Mouse (Mus musculus) hindbrain, embryonic 14.5 days (tissue): ENCODE data around the gene Tmem253. TPM values are rescaled to one million over a fixed set of nuclear protein-coding genes. Genes with fewer than 3 reads are reported as not detected.

Experiments
- ATAC-seq: fragments of 200-750 bp; cut with Nextera tagmentation; 2 replicates; pipeline ENCODE4 v1.8.0; 2017; ENCODE audit warnings: moderate number of reproducible peaks, mild to moderate bottlenecking, moderate TSS enrichment, moderate library complexity; ENCODE audit not compliant: low FRiP score
- DNase-seq: peaks from one replicate; pipeline ENCODE4 v3.0.0-alpha.2; 2015; ENCODE audit warnings: low spot score
- H3K27ac ChIP-seq: fragments of 300-500 bp; sonication (generic); 2 replicates; pipeline ENCODE4 v1.5.1; 2014; ENCODE audit warnings: mild to moderate bottlenecking, moderate library complexity
- H3K27me3 ChIP-seq: fragments of 300-500 bp; sonication (generic); 2 replicates; pipeline ENCODE4 v1.6.1; 2014; ENCODE audit warnings: mild to moderate bottlenecking, low read length, mixed read lengths; ENCODE audit not compliant: control insufficient read depth, insufficient read depth
- H3K36me3 ChIP-seq: fragments of 300-500 bp; sonication (generic); replicated peaks from 2 replicates; pipeline ENCODE4 v1.6.1; 2014; ENCODE audit not compliant: control insufficient read depth, insufficient read depth
- H3K4me1 ChIP-seq: fragments of 300-500 bp; sonication (generic); replicated peaks from 2 replicates; pipeline ENCODE4 v1.6.1; 2014; ENCODE audit warnings: antibody characterized with exemption, low read length, mixed read lengths; ENCODE audit not compliant: control insufficient read depth, insufficient read depth
- H3K4me2 ChIP-seq: fragments of 300-500 bp; sonication (generic); replicated peaks from 2 replicates; pipeline ENCODE4 v1.6.1; 2014; ENCODE audit warnings: mild to moderate bottlenecking, moderate library complexity
- H3K4me3 ChIP-seq: fragments of 300-500 bp; sonication (generic); replicated peaks from 2 replicates; pipeline ENCODE4 v1.5.1; 2014; ENCODE audit warnings: mild to moderate bottlenecking, low read length
- H3K9ac ChIP-seq: fragments of 300-500 bp; sonication (generic); 2 replicates; pipeline ENCODE4 v1.6.1; 2014
- H3K9me3 ChIP-seq: fragments of 300-500 bp; sonication (generic); 2 replicates; pipeline ENCODE4 v1.6.1; 2016; ENCODE audit warnings: low read length; ENCODE audit not compliant: control insufficient read depth
- WGBS: fragments of 180-500 bp; shearing (Covaris S2); extraction: QIAGEN DNeasy Blood & Tissue Kit; methylation state at CpG from one replicate; pipeline ENCODE4 v1.1.7; 2014; 5-methylcytosine and 5-hydroxymethylcytosine counted together
- polyA plus RNA-seq: library from polyadenylated mRNA; unstranded; fragments of >200 nt; fragmentation: Nextera tagmentation; extraction: Ambion mirVana; gene quantifications from 2 replicates; pipeline ENCODE4 v1.2.1, GENCODE M21; 2014

Gene Tmem253
- polyA plus RNA-seq, 1 experiment from 2014 or later = 0.37 TPM

DNA sequence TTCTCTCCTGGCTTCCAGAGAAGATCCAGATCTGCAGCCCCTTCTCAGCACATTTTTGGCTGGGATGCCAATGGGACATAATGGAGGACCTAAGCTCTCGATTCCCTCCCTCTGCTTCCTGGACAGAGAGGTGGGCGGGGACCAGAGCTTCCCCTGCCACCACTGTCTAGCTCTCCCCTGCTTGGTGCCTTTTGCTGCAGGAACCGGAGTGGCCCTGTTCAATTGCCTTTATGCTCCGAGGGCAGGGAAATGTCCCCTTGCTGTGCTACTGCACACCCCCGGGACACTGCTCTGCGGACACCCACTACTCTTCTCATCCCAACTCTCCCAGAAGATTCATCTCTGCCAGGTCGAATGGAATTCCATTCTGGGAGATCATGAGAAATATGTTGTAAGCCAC is 10.3 kb upstream of the Tmem253 start:
- DNase-seq (no peak), ATAC-seq (no peak)
- H3K9ac ChIP-seq = peak overlapping the region; percentile 22; the same call in 1 of the 2 replicates
- H3K27me3 ChIP-seq = no peaks in the 10 kb centered on the region
- H3K36me3 ChIP-seq = peaks cover 75% of the 10 kb centered on the region
- H3K4me2 ChIP-seq = no peak overlapping the region
- WGBS = 58% methylated on average over 7 of the region's 7 CpGs
- peaks cover 41% of the 10 kb centered on the region for H3K4me1 ChIP-seq
- no peak overlapping the region for H3K4me3 ChIP-seq
- peak overlapping the region; percentile 73 for H3K27ac ChIP-seq
- H3K9me3 ChIP-seq = no peaks in the 10 kb centered on the region

DNA sequence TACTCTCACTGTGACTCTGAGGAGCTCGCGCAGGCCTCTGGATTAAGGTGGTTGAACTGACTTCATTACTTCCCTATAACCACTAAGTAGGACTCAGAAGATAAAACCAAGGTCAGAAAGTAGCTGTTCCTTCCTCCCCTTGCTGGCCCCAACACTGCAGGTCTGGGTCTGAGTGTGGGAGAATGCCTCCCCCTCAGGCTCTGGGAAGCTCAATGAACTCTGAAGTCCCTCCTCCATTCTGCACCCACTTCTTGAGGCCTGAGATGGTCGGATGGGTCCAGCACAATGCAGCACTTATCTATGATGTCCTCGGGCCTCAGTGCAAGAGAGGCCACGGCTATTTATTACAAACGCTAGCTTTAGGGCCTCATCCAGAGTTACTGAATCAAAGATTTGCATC is 9.8 kb upstream of the Tmem253 start:
- H3K9ac ChIP-seq = no peak overlapping the region
- WGBS = 83% methylated on average over 6 of the region's 6 CpGs
- no peaks in the 10 kb centered on the region for H3K9me3 ChIP-seq
- no peak for DNase-seq
- H3K27me3 ChIP-seq = no peaks in the 10 kb centered on the region
- no peak overlapping the region for H3K27ac ChIP-seq
- no peak overlapping the region for H3K4me3 ChIP-seq
- H3K4me1 ChIP-seq = peaks cover 45% of the 10 kb centered on the region
- no peak overlapping the region for H3K4me2 ChIP-seq
- ATAC-seq = no peak
- H3K36me3 ChIP-seq = peaks cover 71% of the 10 kb centered on the region

DNA sequence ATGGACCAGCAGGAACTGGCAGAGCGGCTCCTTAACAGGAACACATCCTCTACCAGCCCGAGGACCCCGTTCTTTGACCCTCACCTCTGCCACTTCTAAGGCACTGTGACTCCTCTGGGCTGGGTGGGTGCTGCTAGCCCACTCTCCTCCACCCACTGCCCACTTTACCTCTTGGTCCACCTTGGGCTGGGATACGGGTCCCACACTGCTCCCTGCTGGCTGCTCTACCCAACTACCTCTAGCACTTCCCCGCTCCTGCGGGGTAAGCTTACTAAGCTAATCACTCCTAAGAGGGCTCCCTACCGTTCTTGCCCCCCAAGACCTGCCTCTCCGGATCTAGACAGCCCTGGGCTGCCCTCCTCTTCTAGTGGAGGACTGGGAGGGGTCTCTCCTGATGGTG is 9.2 kb upstream of the Tmem253 start:
- H3K9me3 ChIP-seq = no peaks in the 10 kb centered on the region
- DNase-seq (no peak), ATAC-seq (no peak)
- H3K4me3 ChIP-seq = no peak overlapping the region
- 82% methylated on average over 8 of the region's 8 CpGs for WGBS
- peaks cover 65% of the 10 kb centered on the region for H3K36me3 ChIP-seq
- H3K4me1 ChIP-seq = peaks cover 51% of the 10 kb centered on the region
- H3K27me3 ChIP-seq = no peaks in the 10 kb centered on the region
- H3K27ac ChIP-seq = no peak overlapping the region
- H3K4me2 ChIP-seq = no peak overlapping the region
- no peak overlapping the region for H3K9ac ChIP-seq

DNA sequence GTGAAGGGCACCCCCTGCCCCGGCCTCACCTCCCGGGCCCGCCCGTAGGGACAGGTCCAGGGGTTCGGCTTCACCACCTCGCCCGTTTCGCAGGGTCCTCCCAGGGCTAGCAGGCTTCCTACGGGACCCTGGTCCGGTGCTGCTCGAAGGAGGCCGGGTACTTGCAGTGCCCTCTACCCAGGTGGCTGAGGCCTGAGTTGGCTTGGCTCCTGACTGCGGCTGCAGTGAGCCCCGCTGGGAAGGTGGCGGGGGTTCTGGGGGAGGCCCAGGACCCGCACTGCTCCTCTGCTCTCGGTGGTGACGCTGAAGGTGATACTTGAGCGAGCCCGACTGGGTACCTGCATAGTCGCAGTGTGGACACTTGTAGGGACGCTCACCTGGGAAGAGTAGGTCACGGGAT is 8.7 kb upstream of the Tmem253 start:
- no peak overlapping the region for H3K4me3 ChIP-seq
- H3K9me3 ChIP-seq = no peaks in the 10 kb centered on the region
- no peaks in the 10 kb centered on the region for H3K27me3 ChIP-seq
- ATAC-seq = no peak
- no peak overlapping the region for H3K27ac ChIP-seq
- H3K9ac ChIP-seq = no peak overlapping the region
- H3K36me3 ChIP-seq = peaks cover 63% of the 10 kb centered on the region
- no peak for DNase-seq
- H3K4me1 ChIP-seq = peaks cover 57% of the 10 kb centered on the region
- WGBS = 95% methylated on average over 23 of the region's 23 CpGs
- H3K4me2 ChIP-seq = no peak overlapping the region

DNA sequence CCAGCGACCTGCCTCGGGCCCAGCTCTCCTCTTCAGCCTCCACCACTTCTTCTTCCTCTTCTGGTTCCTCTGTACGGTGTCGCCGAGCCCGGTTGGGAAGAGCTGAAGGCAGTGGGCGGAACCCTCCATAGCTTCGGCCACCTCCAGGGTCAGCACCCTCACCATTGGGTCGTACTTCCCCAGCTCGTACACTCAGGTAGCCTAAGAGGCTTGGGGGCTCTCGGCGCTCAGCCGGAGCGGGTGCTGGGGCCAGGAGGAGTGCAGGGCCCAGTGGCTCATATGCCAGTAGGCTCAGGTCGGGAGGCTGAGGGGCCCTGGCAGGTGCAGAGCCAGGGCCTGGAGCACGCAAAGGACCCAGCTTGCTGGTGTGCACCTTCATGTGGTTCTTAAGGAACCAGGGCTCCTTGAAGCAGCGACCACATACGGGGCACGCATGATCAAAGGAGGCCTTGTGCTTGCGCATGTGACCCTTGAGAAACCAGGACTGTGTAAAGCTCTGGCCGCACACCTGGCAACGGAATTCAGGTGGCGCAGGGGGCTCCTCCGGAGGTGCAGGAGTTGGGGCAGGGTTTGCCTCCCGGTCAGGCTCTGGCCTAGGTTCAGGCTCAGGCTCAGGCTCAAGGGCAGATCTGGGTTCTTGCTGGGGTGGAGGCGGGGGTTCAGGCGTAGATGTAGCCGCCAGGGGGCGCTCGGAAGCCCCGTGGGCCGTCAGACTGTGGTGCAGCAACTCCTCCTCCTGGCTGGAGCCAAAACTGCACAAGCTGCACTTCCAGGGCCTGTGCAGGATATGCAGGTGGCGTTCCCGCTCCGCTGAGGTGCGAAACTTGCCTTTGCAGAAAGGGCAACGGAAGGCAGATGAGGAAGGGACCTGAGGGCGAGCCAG is 6.9 kb upstream of the Tmem253 start:
- peak overlapping the region; percentile 17; the same call in 1 of the 2 replicates for H3K4me3 ChIP-seq

DNA sequence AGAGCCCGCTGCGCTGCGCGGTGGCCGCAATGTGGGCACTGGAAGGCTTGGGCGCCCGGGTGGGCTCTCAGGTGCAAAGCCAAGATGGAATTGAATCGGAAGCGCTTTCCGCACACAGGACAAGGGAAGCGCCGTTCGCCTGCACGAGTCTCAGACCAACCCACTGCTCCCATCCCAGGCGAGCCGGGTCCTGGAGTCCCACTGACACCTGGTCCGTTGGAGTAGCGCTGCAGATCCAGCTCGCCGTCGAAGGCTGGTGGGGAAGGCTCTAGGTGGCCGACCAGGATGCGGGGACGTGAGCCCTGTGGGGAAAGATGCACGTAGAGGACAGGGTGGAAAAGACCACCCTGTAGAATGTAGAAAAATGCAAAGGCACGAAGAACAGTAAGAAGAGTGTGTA is 6.1 kb upstream of the Tmem253 start:
- WGBS = 30% methylated on average over 26 of the region's 26 CpGs
- no peak for ATAC-seq
- Histone ChIP-seq H3K27ac (peak overlapping the region; percentile 51), H3K36me3 (peaks cover 46% of the 10 kb centered on the region), H3K9me3 (no peaks in the 10 kb centered on the region), H3K9ac (peak overlapping the region; percentile 57; the same call in 1 of the 2 replicates), H3K4me2 (peak overlapping the region; percentile 56), H3K4me1 (peaks cover 64% of the 10 kb centered on the region), H3K4me3 (peak overlapping the region; percentile 18), H3K27me3 (no peaks in the 10 kb centered on the region)
- DNase-seq = no peak

More for the DNA sequence above, 6.9 kb upstream of the Tmem253 start:
- peak; percentile 32 for ATAC-seq
- H3K36me3 ChIP-seq = peaks cover 46% of the 10 kb centered on the region
- H3K27ac ChIP-seq = peak overlapping the region; percentile 51
- no peaks in the 10 kb centered on the region for H3K9me3 ChIP-seq
- WGBS = 53% methylated on average over 38 of the region's 38 CpGs
- H3K4me1 ChIP-seq = peaks cover 68% of the 10 kb centered on the region
- no peaks in the 10 kb centered on the region for H3K27me3 ChIP-seq
- DNase-seq = peak; percentile 90
- H3K9ac ChIP-seq = peak overlapping the region; percentile 57; the same call in 1 of the 2 replicates
- peak overlapping the region; percentile 56 for H3K4me2 ChIP-seq

DNA sequence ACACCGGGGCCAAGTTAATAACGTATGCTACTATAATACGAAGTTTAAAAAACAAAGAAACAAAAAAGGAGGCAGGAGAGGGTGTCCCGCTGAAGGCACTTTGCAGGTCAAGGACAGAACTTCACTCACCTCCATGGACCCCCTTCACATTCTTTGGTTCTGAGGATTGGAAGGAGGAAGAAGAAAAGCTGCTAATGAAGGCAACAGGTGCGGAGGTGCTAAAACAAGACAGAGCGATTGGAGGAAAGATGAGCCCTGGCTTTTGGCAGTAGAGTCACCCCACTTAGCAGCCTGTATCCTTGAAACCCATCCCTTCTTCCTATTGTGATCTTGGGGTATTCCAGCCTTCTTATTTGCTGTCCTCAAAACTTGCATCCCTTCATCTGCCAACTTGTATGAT is 5.6 kb upstream of the Tmem253 start:
- ATAC-seq (no peak), DNase-seq (no peak)
- peak overlapping the region; percentile 97 for H3K27ac ChIP-seq
- 43% methylated on average over 6 of the region's 6 CpGs for WGBS
- H3K4me1 ChIP-seq = peaks cover 60% of the 10 kb centered on the region
- H3K27me3 ChIP-seq = no peaks in the 10 kb centered on the region
- peaks cover 42% of the 10 kb centered on the region for H3K36me3 ChIP-seq
- peak overlapping the region; percentile 18 for H3K4me3 ChIP-seq
- H3K9me3 ChIP-seq = no peaks in the 10 kb centered on the region
- peak overlapping the region; percentile 56 for H3K4me2 ChIP-seq
- peak overlapping the region; percentile 57 for H3K9ac ChIP-seq

DNA sequence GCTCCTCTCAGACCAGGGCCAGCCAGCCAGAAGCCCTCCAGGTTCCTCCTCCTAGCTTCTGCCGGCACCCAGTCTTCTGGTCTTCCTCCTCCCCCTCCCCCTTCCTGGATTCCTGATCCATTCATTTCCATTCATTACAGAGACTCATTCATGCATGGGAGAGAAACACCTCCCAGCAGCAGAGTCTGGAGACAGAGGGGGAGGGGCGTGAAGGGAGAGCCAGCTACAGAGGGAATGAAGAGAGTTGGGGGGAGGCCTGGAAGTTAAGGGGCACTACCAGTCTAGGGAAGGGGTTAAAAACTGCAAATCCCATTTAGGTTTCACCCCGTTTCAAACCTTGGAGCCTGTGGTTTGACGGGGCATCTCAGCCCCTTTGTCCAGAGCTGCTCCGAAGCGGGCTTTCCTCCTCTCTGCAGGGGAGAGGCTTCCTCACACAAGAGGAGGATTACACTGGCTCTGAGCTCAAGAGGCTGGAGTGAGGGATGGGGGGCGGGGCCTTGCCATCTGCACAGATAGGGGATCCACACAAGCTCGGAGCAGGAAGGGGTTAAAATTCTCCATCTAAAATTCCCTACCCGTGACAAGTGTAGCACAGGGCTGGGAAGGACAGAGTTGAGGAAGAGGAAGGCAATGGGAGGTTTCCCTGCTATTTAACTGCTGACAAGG is 4.9 kb upstream of the Tmem253 start:
- H3K27me3 ChIP-seq = no peaks in the 10 kb centered on the region
- H3K9ac ChIP-seq = peak overlapping the region; percentile 57
- peaks cover 59% of the 10 kb centered on the region for H3K4me1 ChIP-seq
- peak overlapping the region; percentile 56 for H3K4me2 ChIP-seq
- WGBS = under 1% methylated on average over 9 of the region's 9 CpGs
- ATAC-seq (peak; percentile 70), DNase-seq (peak; percentile 84)
- peaks cover 35% of the 10 kb centered on the region for H3K36me3 ChIP-seq
- H3K4me3 ChIP-seq = peak overlapping the region; percentile 18
- peak overlapping the region; percentile 97 for H3K27ac ChIP-seq
- no peaks in the 10 kb centered on the region for H3K9me3 ChIP-seq

DNA sequence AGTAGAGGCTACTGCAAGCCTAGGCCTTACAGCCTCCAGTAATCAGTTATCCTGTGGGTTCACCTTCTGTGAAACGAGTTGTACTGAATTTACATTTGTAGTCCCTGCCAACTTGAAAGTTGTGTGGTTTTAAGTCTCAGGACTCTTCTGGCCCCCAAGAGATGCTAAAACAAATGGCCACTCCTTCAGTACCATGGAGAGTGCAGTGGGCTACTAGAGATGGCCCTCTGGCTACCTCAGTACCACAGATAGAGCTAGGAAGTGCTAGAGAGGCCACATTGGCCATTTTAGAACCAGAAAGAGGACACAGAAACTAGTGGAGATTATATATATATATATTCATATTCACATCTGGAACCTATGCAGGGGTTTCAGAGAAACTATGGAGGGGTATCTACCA is 3.8 kb upstream of the Tmem253 start:
- Histone ChIP-seq H3K27me3 (no peaks in the 10 kb centered on the region), H3K9ac (0 out of 2 replicates have a peak overlapping the region, but pooled peaks have one; percentile 85), H3K4me3 (peak overlapping the region; percentile 66; the same call in 1 of the 2 replicates), H3K27ac (peak overlapping the region; percentile 97), H3K36me3 (peaks cover 24% of the 10 kb centered on the region), H3K4me2 (peak overlapping the region; percentile 56), H3K9me3 (no peaks in the 10 kb centered on the region), H3K4me1 (peaks cover 70% of the 10 kb centered on the region)
- no peak for DNase-seq
- ATAC-seq = no peak
- 21% methylated on average over 1 of the region's 1 CpGs for WGBS
